Mouse (Mus musculus) thymus, postnatal 4 days (tissue): ENCODE results near the gene Oip5.
A peak's percentile ranks its signal among the peaks of the same experiment; 100 is the strongest.
"Not testable (repeated sequence)": the region's sequence is repeated elsewhere in the genome, so short reads cannot be mapped to it uniquely, and the experiment has no call there.

Source experiments
- DNase-seq: peaks from one replicate; pipeline ENCODE4 v3.0.0; 2021

Gene Oip5

DNA sequence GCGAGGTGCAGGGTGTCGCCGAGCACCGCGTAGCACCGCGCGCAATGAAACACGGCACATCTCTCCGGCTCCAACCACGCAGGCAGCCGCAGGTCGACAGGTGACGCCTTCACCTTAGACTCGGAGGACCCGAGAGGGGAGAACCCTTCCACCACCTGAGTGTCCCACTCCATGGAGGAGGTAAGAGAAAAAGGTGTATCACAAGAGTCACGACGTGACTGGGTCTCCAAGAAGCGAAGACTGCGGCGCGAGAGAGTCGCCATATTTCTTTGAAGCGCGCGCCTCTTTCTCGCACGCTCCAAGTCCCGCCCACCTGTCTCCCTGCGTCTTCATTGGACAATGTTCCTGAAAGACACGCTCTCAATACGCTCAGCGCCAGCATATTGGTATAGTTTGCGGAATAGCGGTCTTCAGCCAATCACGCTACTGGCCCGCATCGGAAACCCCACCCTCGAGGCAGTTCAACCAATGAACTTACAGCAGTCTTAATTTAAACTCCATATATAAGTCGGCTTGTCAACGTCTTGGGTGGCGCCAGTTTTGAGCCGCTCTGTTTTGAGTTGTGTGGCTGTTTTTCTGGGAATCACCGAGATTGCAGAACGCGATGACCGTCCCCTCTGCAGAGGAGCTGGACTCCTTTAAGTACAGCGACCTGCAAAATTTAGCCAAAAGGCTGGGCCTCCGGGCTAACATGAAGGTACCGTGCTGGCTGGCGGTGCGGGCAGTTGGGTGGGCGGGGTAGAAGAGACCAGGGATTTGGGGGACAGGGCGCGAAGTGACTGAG lies at the start of gene Oip5, which contains the start of gene Nusap1:
TSS of gene Oip5 (minus strand) at position 271 of the 784 bp plus-strand sequence.
TSS of gene Nusap1 (plus strand) at position 100 of the 784 bp plus-strand sequence.
- DNase-seq, result peak; percentile 93

GRCm38 (mm10) chr2:119665744-119666143 lies 47.5 kb upstream of the Oip5 start:
- not testable (repeated sequence) for DNase-seq

DNA sequence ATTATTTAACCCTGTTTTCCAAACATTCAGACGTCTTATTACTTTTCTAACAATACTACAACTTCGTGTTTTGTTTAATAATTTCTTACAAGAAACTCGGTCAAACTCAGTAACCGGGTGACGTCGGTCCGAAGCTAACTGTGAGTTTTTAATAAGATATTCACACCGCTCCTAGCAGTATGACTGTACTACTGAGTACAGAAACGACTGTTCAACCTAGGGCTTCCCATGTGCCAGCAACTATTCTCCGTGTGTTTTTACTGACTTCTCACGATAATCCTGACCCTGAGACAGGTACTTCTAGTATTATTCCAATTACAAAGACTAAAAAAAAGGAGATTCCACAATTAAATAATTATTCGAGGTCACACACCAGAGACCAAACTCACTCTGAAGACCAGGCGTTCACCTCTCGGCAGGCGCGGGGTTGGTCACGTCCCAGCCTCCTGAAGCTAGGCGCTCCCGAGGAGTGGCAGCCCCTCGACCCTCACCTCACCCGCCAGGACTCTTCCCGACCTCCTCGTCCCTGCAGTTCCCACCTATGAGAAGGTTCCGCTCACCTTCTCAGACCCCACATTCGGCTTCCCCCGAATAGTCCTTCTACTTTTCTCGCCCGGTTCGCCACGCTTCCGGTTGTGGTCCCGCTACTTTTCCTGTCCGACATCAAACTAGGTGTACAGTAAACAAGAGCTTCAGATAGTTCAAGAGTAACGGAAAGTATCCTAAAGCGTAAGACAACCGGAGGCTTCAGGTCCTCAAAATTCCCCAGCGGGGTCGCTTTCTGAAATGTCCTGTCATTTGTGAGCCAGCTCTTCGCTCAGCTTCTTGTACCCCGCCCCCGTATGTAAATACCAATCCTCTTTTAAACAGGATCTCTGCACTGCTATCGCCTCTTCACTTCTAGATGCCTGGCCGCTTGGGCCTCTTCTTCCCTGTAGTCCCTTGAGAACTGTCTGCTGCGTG lies 44.2 kb upstream of the Oip5 start, which contains the start of gene Ndufaf1:
TSS of gene Ndufaf1 (minus strand) at position 608 of the 963 bp plus-strand sequence.
- peak; percentile 84 for DNase-seq

GRCm38 (mm10) chr2:119644254-119644653 lies 26.0 kb upstream of the Oip5 start:
- DNase-seq, result no peak

GRCm38 (mm10) chr2:119641214-119641912 lies 23.1 kb upstream of the Oip5 start:
- DNase-seq, result no peak

- DNase-seq, result peak; percentile 12
Observed at GRCm38 (mm10) chr2:119636781-119637180, 18.5 kb upstream of the Oip5 start.

GRCm38 (mm10) chr2:119621302-119621701 lies 3.0 kb upstream of the Oip5 start:
- DNase-seq, result no peak

DNA sequence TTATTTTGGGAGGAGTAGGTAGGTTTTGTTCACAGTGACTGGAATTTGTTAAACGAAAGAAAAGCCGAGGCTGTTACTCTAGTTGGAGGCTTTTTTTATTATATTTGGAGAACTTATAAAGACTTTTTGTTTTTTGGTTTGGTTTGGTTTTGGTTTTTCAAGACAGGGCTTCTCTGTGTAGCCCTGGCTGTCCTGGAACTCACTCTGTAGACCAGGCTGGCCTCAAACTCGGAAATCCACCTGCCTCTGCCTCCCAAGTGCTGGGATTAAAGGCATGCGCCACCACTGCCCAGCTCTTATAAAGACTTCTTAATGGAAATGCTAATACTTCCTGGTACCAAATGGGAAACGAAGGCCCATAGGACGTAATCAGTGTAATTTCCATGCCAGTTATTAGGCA lies 733 bp upstream of the Oip5 start:
- not testable (repeated sequence) for DNase-seq

DNA sequence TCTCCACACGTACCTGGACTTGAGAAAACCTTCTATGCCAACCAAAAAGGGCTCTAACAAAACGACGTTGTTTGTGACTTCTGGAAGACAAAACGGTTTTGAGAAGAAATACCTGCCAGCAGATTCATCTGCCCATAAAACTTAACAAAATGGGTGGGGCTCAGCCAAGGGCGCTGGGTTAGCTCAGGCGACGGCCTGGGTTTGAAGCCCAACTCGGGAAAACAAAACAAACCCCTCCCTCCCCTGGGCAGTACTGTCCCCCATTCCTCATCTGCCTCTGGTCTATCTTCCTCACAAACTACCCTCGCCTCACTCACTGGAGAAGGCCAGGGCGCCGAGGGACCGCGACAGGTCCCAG lies 449 bp downstream of the Oip5 start:
- DNase-seq, result no peak

- DNase-seq, result no peak
Observed at GRCm38 (mm10) chr2:119607023-119607422, 11.2 kb downstream of the Oip5 start.

DNA sequence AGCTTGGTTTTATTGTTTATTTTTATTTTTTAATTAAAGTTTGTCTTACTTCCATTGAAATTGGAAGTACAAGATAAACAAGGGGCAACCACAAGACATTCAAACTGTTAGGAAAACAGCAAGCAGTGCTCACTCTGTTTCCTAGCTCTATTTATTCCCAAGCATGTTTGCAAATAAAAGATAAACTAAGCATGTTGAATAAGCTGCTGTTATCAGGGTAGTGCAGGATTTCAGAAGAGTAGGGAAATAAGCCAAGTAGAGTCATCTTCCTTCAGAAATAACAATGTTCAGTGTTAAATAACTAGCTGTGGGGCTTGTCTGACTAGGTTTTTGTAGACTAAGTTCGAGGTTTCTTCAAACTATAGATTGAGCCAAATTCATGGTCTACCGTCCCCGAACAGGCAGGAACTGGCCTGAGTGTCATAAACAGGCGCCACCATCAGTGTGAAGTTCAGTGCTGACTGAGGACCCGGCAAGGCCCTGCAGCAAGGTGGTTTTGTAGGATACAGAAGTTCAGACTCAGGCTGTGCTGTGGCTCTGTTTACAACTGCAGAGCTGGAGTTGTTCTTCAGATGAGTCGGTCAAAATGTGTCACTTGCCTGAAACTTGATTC lies 12.8 kb downstream of the Oip5 start:
- no peak for DNase-seq

DNA sequence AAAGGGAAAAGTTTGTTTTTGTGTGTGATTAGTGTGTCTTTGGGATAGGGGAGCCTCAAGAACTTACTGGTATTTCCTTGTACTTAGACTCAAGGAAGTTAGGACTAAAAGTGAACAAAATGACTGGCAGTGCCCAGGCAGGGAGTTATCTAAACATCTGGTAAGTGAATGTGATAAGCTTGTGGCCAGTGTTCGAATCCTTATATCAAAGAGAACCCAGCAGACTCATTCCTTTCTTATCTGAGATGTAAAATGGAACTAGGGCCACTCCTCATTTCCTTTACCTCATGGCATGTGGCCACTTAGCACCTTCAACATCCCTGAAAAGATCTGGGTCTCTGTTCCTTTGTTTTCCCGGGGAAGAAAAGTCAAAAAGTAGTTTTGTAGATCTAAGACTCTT lies 14.4 kb downstream of the Oip5 start:
- no peak for DNase-seq

- no peak for DNase-seq
Observed at GRCm38 (mm10) chr2:119602488-119602887, 15.8 kb downstream of the Oip5 start.

- not testable (repeated sequence) for DNase-seq
Observed at GRCm38 (mm10) chr2:119601575-119601974, 16.7 kb downstream of the Oip5 start.

GRCm38 (mm10) chr2:119601027-119601426 lies 17.2 kb downstream of the Oip5 start:
- DNase-seq, result no peak

- DNase-seq, result no peak
Observed at GRCm38 (mm10) chr2:119596781-119597330, 21.4 kb downstream of the Oip5 start.

GRCm38 (mm10) chr2:119595308-119595707 lies 23.0 kb downstream of the Oip5 start:
- no peak for DNase-seq

GRCm38 (mm10) chr2:119594113-119594981 lies 23.9 kb downstream of the Oip5 start:
- peak; percentile 97 for DNase-seq

DNA sequence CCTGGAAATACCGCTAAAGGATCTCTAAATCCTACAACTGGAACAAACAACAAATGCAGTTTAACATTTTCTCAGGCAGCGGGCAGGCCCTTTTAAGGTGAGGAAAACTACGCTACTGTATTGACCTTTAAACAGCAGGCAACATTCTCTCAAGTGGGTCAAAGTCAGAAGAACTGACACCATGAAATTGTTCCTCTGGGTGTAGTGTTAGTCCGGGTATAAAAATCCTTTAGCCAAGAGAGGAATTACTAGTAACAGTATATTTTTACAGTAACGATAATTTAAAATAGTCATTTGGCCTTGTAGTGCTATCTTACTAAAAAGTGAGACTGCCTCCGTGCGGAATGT lies 24.5 kb downstream of the Oip5 start:
- DNase-seq, result no peak

GRCm38 (mm10) chr2:119591247-119591646 lies 27.0 kb downstream of the Oip5 start:
- DNase-seq, result peak; percentile 44

DNA sequence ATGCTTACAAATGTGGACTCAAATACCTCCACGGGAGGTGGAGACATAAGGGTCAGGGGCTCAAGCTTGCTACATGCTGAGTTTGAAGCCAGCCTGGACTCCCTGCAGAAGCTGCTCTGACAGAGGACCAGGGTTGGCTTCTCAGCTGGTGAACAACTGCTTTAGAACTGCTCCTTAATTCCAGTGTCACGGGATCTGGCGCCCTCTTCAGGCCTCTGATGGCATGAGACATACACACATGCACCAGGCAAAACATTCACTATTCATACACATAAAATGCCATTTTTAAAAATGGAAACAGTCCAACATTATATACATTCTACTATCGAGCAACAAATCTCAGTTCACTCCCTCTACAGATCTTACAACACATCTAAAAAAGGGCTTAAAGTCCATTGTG lies 30.9 kb downstream of the Oip5 start:
- DNase-seq, result peak; percentile 88
